Mouse (Mus musculus) ES-E14 (cell line): Measurements from ENCODE around the gene Gga1. TPM values are rescaled to one million over a fixed set of nuclear protein-coding genes. Genes with fewer than 3 reads are reported as not detected.

Source experiments
- DNase-seq: peaks from one replicate; pipeline ENCODE4 v3.0.0-alpha.2; 2013; ENCODE audit warnings: low read depth, low spot score
- H3K27ac ChIP-seq: 2 replicates; pipeline ENCODE4 v1.5.1; 2012; ENCODE audit warnings: low read depth, mild to moderate bottlenecking, low read length, moderate library complexity, mixed read lengths; ENCODE audit not compliant: poor library complexity, insufficient read depth, severe bottlenecking
- H3K36me3 ChIP-seq: 2 replicates; pipeline ENCODE4 v1.6.1; 2012; ENCODE audit warnings: mild to moderate bottlenecking, low read length, moderate library complexity, mixed read lengths; ENCODE audit not compliant: control insufficient read depth, poor library complexity, insufficient read depth, severe bottlenecking
- H3K4me1 ChIP-seq, 2 experiments: fragments of 150-350 bp in 1 of 2; sonication (generic) in 1 of 2; 2 replicates each; pipeline ENCODE4 v1.6.1; 2012; ENCODE audit warnings: low read length in 2 of 2, mild to moderate bottlenecking in 1 of 2, mixed read lengths in 1 of 2; ENCODE audit not compliant: control insufficient read depth in 2 of 2, insufficient read depth in 2 of 2, poor library complexity in 1 of 2
- H3K4me3 ChIP-seq, 2 experiments: fragments of 150-350 bp in 1 of 2; sonication (generic) in 1 of 2; 2 replicates each; pipeline ENCODE4 v1.5.1; 2012; ENCODE audit warnings: low read length in 2 of 2, low read depth in 1 of 2, mild to moderate bottlenecking in 1 of 2, mixed read lengths in 1 of 2; ENCODE audit not compliant: insufficient read depth in 1 of 2, poor library complexity in 1 of 2, severe bottlenecking in 1 of 2
- H3K9ac ChIP-seq: 2 replicates; pipeline ENCODE4 v1.6.1; 2012; ENCODE audit warnings: low read depth, mild to moderate bottlenecking, low read length, mixed read lengths; ENCODE audit not compliant: poor library complexity, insufficient read depth, severe bottlenecking
- H3K9me3 ChIP-seq: fragments of 150-350 bp; sonication (generic); 2 replicates; pipeline ENCODE4 v1.6.1; 2012; ENCODE audit warnings: low read depth, mild to moderate bottlenecking, low read length; ENCODE audit not compliant: control insufficient read depth, insufficient read depth
- CHD2 ChIP-seq: IDR thresholded peaks from 2 replicates; pipeline ENCODE4 v1.6.1; 2014; ENCODE audit warnings: mild to moderate bottlenecking, low read depth, low read length, inconsistent platforms
- HCFC1 ChIP-seq: IDR thresholded peaks from 2 replicates; pipeline ENCODE4 v1.6.1; 2012; ENCODE audit warnings: low read length, inconsistent platforms, borderline replicate concordance; ENCODE audit not compliant: insufficient read depth
- MAFK ChIP-seq: IDR thresholded peaks from 2 replicates; pipeline ENCODE4 v1.6.1; 2014; ENCODE audit warnings: mild to moderate bottlenecking, low read depth, low read length, inconsistent platforms; ENCODE audit not compliant: insufficient read depth
- ZC3H11A ChIP-seq: IDR thresholded peaks from 2 replicates; pipeline ENCODE4 v1.6.1; 2012; ENCODE audit warnings: low read depth, mild to moderate bottlenecking, inconsistent platforms, low read length, borderline replicate concordance
- ZNF384 ChIP-seq: IDR thresholded peaks from 2 replicates; pipeline ENCODE4 v1.6.1; 2012; ENCODE audit warnings: low read depth, low read length, inconsistent platforms
- in situ Hi-C, 2 experiments: fragments of 600-800 bp; cut with MboI; formaldehyde crosslinking; loops; one replicate each; pipeline ENCODE4 v1.15.1; 2025; ENCODE audit warnings: low sequenced_read_pairs in 2 of 2, inconsistent platforms in 1 of 2; ENCODE audit not compliant: unreplicated experiment in 2 of 2
- total RNA-seq: library from RNA; depleted of rRNA; stranded (reverse); fragments of 300-350 nt; gene quantifications from 2 replicates; pipeline ENCODE4 v1.2.3, GENCODE M21; 2012

Gga1 gene
- total RNA-seq, 1 experiment, result 18.4 TPM

GRCm38 (mm10) chr15:78855303-78855965 is 21.6 kb upstream of the Gga1 start, which contains the start of gene Lgals2:
Gene Lgals2 (minus strand): TSS chr15:78855529.
- no peak within 1 kb of the TSS for H3K27ac ChIP-seq
- no peaks in the 10 kb centered on the region for H3K9me3 ChIP-seq
- peaks cover 0 to 9% of the 10 kb centered on the region in 2 experiments; a peak in 2 of 4 replicates for H3K4me1 ChIP-seq
- no peak within 1 kb of the TSS for H3K9ac ChIP-seq
- no peak for TF ChIP-seq ZC3H11A
- TF ChIP-seq MAFK, result no peak
- in situ Hi-C loops, result no loop called here
- H3K36me3 ChIP-seq, result no peaks in the 10 kb centered on the region
- no peak for DNase-seq
- no peak within 1 kb of the TSS for H3K4me3 ChIP-seq

GRCm38 (mm10) chr15:78857009-78857408 is 20.0 kb upstream of the Gga1 start:
- in situ Hi-C loops, result no loop called here
- TF ChIP-seq HCFC1, result no peak
- TF ChIP-seq MAFK, result no peak
- no peak for TF ChIP-seq CHD2
- no peak for TF ChIP-seq ZNF384
- no peak for TF ChIP-seq ZC3H11A
- Histone ChIP-seq H3K9me3 (no peaks in the 10 kb centered on the region), H3K4me3 (no peak overlapping the region), H3K36me3 (no peaks in the 10 kb centered on the region), H3K9ac (no peak overlapping the region), H3K4me1 (no peaks in the 10 kb centered on the region), H3K27ac (no peak overlapping the region)
- DNase-seq, result no peak

GRCm38 (mm10) chr15:78859311-78859710 is 17.7 kb upstream of the Gga1 start:
- Histone ChIP-seq H3K4me3 (no peak overlapping the region), H3K27ac (no peak overlapping the region), H3K9me3 (no peaks in the 10 kb centered on the region), H3K4me1 (peaks cover 0 to 3% of the 10 kb centered on the region in 2 experiments; a peak in 1 of 4 replicates), H3K9ac (no peak overlapping the region), H3K36me3 (no peaks in the 10 kb centered on the region)
- TF ChIP-seq HCFC1 (no peak), CHD2 (no peak), MAFK (no peak), ZNF384 (no peak), ZC3H11A (no peak)
- in situ Hi-C loops, result no loop called here
- no peak for DNase-seq

- no peak overlapping the region for H3K9ac ChIP-seq
- H3K4me1 ChIP-seq, result peaks cover 0 to 4% of the 10 kb centered on the region in 2 experiments; a peak in 2 of 4 replicates
- no peak for DNase-seq
- TF ChIP-seq ZNF384, result no peak
- TF ChIP-seq ZC3H11A, result no peak
- TF ChIP-seq CHD2, result no peak
- TF ChIP-seq HCFC1, result no peak
- no peak for TF ChIP-seq MAFK
- no peaks in the 10 kb centered on the region for H3K9me3 ChIP-seq
- H3K4me3 ChIP-seq, result no peak overlapping the region
- no peaks in the 10 kb centered on the region for H3K36me3 ChIP-seq
- no peak overlapping the region for H3K27ac ChIP-seq
- in situ Hi-C loops, result no loop called here
Measured at GRCm38 (mm10) chr15:78859714-78860113, 17.3 kb upstream of the Gga1 start.

GRCm38 (mm10) chr15:78862280-78862679 is 14.7 kb upstream of the Gga1 start:
- H3K9me3 ChIP-seq, result no peaks in the 10 kb centered on the region
- no peak overlapping the region for H3K27ac ChIP-seq
- no peak overlapping the region for H3K9ac ChIP-seq
- H3K4me1 ChIP-seq, result peaks cover 2 to 10% of the 10 kb centered on the region in 2 experiments; a peak in 2 of 4 replicates
- in situ Hi-C loops, result no loop called here
- no peak for TF ChIP-seq ZNF384
- no peak for TF ChIP-seq ZC3H11A
- no peak for TF ChIP-seq HCFC1
- no peak for TF ChIP-seq CHD2
- no peak for TF ChIP-seq MAFK
- no peak for DNase-seq
- no peaks in the 10 kb centered on the region for H3K36me3 ChIP-seq
- H3K4me3 ChIP-seq, result no peak overlapping the region
